Mouse (Mus musculus): ENCODE results near the gene Zmynd10.

Zmynd10 gene

DNA sequence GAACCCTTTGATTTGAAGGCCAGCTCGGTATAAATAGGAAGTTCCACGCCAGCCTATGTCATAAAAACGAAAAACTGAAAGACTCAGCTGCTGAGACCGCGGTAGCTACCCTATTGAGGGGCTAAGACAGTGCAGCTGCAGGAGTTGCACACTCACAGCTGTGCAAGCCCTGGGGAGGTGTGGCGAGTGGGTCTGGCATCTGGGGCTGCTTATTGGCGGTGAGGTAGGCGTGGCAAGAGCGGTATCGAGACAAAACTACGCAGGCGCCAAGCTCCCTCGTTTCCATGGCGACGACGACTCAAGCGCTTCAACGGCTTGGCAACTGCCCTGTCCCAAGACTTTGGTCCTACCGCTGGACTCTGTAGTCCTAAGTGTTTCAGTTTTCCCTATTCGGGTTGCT is at the start of gene Zmynd10:
Gene Zmynd10 (plus strand): TSS at position 273 of the 400 bp plus-strand sequence.
- in situ Hi-C loops (cut with MboI, MseI): loop anchor here (25.0 kb wide), 2 partner anchors 1360 to 1540 kb away; partner anchors contain the start of genes Ccdc51 (in 1 of the 2), Plxnb1 (in 1 of the 2), Ppm1m (in 1 of the 2) and Tma7 (in 1 of the 2)

GRCm38 (mm10) chr9:107500708-107501286 is 46.3 kb upstream of the Zmynd10 start:
- in situ Hi-C loops (cut with MboI, MseI): loop anchor here in 1 of 2 experiments (5.0 kb wide), 1 partner anchor 453 kb away; no protein-coding TSS in a partner anchor

GRCm38 (mm10) chr9:107502131-107502846 is 44.8 kb upstream of the Zmynd10 start:
- in situ Hi-C loops (cut with MboI, MseI): loop anchor here in 1 of 2 experiments (5.0 kb wide), 1 partner anchor 455 kb away; no protein-coding TSS in a partner anchor

DNA sequence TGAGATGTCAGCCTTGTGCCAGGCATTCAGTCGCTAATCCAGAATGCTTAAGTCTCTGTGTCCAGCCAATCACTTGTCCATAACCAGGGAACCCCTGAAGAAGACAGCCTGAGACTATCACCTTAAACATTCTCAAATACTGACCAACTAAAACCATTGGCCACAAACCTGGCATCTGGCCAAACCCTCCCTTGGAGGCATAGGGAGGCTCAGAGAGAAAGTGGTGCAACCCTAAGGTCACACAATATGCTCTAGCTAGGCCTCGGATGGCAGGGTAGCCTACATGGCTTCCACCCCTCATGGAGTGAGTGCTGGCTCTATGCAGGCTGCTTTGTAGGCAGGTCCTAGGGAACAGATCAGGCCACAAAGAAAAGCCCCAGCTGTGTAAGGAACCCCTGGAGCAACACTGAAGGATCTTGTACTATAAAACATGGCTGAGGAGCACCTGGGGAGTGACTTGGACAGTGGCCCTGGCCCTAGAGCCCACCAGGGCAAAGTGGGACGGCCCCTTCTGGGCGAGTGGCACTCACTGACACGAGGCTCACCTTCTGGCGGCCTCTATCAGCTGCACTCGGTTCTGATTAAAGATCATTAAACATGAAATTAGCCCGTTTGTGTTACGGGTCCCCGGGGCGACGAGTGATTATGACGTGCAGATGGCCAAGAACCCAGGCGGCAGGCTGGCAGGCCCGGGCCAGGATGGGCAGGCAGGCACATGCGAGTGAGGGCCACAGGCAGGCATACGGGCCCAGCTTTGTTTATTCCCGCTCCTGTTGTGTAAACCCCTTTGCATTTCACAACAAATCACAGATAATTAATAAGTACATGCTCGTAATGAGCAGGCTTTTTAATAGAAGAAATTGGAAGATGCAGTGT is 42.2 kb upstream of the Zmynd10 start:
- in situ Hi-C loops (cut with MboI, MseI): loop anchor here in 1 of 2 experiments (5.0 kb wide), 1 partner anchor 458 kb away; no protein-coding TSS in a partner anchor

- in situ Hi-C loops (cut with MboI, MseI): no loop called here
These were observed 38.8 kb upstream of the Zmynd10 start for GRCm38 (mm10) chr9:107508266-107508665.

DNA sequence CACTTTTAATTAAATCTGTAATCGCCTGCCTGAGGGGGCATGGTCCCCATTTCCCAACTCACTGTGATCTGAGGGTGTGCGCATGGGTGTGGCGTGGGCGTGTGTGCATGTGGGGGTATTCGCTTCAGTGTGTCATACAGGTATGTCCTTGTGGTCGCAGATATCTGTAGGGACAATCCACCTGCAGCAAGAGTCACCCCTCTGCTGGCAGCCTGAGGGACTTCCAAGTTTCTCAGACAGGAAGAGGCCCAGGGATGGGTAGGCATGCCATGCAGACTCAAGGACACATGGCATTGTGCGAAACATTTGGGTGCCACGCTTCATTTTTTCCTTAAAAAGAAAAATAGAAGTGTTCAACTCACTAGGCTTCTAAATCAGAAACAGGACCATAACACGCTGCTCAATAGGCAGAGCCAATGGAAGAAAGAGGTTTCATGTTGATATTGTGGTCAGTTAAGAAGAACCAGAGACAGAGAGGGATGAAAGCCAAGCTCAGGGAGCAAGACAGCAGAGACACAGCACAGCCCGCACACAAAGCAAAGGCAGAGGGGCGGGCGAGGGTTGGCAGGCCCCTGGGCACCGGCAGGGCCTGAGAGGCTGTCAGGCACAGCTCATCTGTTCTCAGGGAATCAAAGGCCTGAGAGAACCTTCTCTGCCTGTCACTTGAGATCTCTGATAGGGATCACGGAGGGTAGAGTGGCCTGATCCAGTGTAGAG is 36.6 kb upstream of the Zmynd10 start:
- in situ Hi-C loops (cut with MboI, MseI): loop anchor here (5.0 kb wide), 2 partner anchors 143 to 263 kb away; no protein-coding TSS in a partner anchor

GRCm38 (mm10) chr9:107511436-107511835 is 35.7 kb upstream of the Zmynd10 start:
- in situ Hi-C loops (cut with MboI, MseI): loop anchor here (5.0 kb wide), 2 partner anchors 144 to 264 kb away; no protein-coding TSS in a partner anchor

DNA sequence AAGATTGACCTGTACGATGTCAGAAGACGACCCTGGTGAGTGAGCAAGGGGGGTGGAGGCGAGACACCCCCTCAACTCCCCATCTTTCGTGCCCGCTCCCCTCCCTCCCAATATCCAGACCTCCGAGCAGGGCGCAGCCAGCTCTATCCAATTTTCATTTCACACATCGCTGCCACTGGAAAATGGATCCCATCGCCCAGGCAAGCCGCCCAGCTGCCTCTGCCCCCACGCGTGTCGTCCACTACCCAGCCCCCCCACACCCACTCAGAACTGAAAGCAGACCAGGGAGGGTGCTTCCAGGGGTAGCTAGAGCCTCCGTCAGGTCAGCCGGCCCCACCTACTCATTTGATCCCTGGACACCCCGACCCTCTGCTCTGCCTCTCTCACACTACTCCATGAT is 34.8 kb upstream of the Zmynd10 start:
- in situ Hi-C loops (cut with MboI, MseI): loop anchor here (5.0 kb wide), 2 partner anchors 145 to 265 kb away; no protein-coding TSS in a partner anchor

DNA sequence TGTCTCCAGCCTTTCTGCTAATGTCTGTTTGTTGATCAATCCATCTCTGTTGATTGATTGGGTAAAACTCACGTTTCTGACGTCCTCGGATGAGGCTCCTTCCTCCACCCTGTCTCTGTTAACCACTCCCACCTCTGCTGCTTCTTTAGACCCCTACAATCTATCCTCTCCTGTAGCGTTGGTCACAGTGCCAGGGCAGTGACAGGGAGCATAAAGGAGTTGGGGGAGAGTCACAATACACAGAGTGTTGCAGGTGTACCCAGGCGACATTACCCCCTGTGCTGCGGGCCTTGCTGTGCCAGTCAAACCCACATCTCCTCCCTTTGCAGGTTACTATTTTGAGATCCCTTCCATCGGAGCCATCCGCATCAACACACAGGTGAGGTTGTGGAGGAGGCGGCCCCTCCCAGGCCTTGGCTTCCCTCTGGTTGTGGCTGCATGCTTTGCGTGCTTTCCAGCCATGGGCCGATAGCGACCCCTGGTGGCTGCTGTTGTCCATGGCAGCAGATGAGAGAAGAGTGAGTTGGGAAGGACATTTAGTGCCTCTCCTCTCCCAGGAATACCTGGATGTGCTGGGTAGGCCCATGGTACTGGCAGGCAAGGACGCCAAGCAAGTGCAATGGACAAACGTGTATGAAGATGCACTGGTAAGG is 32.7 kb upstream of the Zmynd10 start:
- in situ Hi-C loops (cut with MboI, MseI): loop anchor here (5.0 kb wide), 2 partner anchors 147 to 267 kb away; no protein-coding TSS in a partner anchor

DNA sequence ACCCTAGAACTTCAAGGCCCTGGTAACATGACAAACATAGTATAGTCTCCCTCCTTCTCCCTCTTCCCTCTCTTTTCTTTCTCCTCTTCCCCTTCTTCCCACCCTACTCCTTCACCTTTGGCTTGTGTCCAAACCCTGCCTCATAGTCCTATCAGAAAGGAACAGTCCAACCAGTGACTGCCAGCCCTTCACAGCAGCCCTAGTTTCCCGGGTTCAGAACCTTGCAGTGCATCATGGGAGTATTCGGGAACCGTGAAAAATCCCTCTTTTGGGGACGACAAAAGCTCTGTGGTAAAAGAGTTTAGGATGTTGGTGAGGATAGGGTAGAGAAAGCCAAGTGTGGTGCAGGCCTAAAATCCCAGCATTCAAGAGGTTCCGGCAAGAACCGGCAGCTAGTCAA is 26.8 kb upstream of the Zmynd10 start:
- in situ Hi-C loops (cut with MboI, MseI): no loop called here

DNA sequence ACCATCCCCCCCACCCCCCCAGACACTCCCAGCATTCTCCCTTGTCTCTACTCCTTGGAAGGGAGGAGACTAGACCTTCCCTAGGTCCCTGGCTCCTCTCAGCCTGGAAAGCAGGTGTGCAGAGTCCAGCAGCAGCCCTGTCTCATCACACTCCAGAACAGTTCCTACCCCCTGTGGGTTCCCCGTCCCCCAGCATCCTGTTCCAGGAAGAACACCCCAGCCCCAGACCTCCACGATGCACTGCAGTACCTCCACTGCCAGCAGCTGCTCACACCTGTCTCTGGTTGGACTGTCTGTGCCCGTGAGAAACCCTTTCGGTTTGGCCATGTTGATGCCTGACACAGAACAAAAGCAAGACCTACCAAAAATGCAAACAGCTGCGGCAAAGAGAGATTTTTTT is 25.9 kb upstream of the Zmynd10 start:
- in situ Hi-C loops (cut with MboI, MseI): no loop called here

- in situ Hi-C loops (cut with MboI, MseI): no loop called here
These were observed 25.2 kb upstream of the Zmynd10 start for GRCm38 (mm10) chr9:107521711-107522399.

DNA sequence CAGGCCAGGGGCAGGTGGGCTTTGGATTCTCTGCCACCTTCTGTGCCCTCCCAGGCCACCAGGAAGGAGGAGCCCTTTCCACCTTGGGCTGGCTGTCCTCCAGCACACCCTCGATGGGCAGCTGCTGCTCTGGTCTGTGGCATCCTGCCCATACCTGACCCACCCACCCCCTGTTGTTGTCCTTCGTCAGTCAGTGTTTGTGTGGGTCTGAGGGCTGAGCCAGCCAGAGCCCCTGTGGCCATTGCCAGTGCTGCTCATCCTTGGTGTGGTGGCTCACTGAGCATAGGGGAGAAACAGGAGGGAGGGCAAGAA is 24.7 kb upstream of the Zmynd10 start:
- in situ Hi-C loops (cut with MboI, MseI): no loop called here

DNA sequence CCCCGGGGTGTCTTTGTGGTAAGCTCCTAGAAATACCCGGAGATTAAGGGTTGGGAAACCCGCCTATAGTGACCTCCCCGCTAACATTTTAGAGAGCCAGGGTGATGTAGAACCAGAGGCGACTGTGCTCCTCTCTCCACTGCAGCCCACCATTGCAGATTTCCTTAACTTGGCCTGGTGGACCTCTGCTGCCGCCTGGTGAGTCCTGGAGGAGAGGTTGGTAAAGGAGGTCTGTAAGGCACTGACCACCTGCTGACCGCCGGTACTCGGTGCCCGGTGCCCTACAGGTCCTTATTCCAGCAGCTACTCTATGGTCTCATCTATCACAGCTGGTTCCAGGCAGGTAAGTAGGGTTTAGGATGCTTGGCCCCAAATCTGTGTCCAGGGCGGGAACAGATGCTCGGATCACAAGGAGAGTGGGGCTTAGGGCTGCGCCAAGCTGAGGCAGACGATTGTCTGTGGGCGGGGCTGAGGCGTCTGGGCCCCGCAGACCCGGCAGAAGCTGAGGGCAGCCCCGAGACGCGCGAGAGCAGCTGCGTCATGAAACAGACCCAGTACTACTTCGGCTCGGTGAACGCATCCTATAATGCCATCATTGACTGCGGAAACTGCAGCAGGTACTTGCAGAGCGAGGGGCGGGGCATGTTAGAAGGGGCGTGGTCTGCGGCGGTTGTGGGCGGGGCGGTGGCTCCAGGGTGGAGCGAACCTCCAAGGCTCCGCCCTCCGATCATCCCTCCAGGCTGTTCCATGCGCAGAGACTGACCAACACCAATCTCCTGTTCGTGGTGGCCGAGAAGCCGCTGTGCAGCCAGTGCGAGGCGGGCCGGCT is 20.7 kb upstream of the Zmynd10 start:
- in situ Hi-C loops (cut with MboI, MseI): loop anchor here (25.0 kb wide), 2 partner anchors 1339 to 1561 kb away; partner anchors contain the start of genes Ccdc51 (in 1 of the 2), Plxnb1 (in 1 of the 2), Ppm1m (in 1 of the 2) and Tma7 (in 1 of the 2)

DNA sequence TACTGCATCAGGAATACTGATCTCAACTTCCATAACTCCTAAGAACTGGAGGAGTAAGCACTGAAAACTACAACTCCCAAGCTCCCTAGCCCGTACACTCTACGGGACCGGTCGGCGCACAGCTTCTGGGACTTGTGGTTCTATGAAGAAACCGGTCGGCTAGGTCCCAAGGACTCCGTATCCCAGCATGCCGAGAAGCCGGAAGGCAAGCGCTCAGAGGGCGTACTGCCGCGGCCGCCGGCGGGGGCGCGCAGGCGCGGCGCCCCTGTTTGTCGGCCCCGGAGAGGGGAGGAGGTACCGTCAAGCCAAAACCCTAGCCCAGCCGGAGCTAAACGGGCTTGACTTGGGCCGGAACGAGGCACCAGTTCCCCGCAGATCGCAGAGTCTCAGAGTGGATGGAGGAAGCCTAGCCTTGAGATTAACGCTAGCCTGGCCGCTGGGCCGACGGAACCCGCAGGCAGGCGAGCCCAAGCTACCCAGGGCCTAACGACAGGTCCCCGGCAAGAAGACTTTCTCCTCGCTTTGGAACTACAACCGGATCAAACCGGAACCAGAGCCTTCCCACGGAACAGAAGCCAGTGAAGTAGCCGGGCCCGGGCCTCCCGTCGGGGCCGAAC is 13.2 kb upstream of the Zmynd10 start, which contains the start of gene Tmem115:
Gene Tmem115 (plus strand): TSS at position 155 of the 617 bp plus-strand sequence.
- in situ Hi-C loops (cut with MboI, MseI): loop anchor here (10.0 to 25.0 kb wide), 3 partner anchors 1089 to 1553 kb away; partner anchors contain the start of genes Abhd14a (in 1 of the 2), Abhd14b (in 1 of the 2), Ccdc51 (in 1 of the 2) and Plxnb1 (in 1 of the 2)

DNA sequence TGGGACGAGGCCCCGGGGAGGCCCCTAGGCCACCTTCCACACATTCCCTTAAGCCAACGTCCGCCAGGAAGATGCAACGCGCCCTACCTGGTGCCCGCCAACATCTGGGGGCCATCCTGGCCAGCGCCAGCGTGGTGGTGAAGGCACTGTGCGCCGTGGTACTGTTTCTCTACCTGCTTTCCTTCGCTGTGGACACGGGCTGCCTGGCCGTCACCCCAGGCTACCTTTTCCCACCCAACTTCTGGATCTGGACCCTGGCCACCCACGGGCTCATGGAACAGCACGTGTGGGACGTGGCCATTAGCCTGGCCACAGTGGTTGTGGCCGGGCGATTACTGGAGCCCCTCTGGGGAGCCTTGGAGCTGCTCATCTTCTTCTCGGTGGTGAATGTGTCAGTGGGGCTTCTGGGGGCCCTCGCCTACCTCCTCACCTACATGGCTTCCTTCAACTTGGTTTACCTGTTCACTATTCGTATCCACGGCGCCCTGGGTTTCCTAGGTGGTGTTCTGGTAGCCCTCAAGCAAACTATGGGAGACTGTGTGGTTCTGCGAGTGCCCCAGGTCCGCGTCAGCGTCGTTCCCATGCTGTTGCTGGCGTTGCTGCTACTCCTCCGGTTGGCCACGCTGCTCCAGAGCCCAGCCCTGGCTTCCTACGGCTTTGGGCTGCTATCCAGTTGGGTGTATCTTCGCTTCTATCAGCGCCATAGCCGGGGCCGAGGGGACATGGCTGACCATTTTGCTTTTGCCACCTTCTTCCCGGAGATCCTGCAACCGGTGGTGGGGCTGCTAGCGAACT is 12.5 kb upstream of the Zmynd10 start:
- in situ Hi-C loops (cut with MboI, MseI): loop anchor here (5.0 to 25.0 kb wide), 4 partner anchors 232 to 1553 kb away; partner anchors contain the start of genes Abhd14a (in 1 of the 2), Abhd14b (in 1 of the 2), Ccdc51 (in 1 of the 2) and Plxnb1 (in 1 of the 2)

- in situ Hi-C loops (cut with MboI, MseI): loop anchor here (5.0 to 25.0 kb wide), 4 partner anchors 236 to 1549 kb away; partner anchors contain the start of genes Abhd14a (in 1 of the 2), Abhd14b (in 1 of the 2), Ccdc51 (in 1 of the 2) and Plxnb1 (in 1 of the 2)
These were observed 8.9 kb upstream of the Zmynd10 start for GRCm38 (mm10) chr9:107538231-107538630.
